Mouse (Mus musculus): Measurements from ENCODE around the gene D230025D16Rik. TPM values are rescaled to one million over a fixed set of nuclear protein-coding genes. Genes with fewer than 3 reads are reported as not detected.

D230025D16Rik gene
- polyA plus RNA-seq (2017; shearing (Covaris generic)) = 24.4 TPM

GRCm38 (mm10) chr8:105224413-105225271 is at the start of gene D230025D16Rik:
Gene D230025D16Rik (plus strand): TSS chr8:105225145.

GRCm38 (mm10) chr8:105254966-105255350 is 30.0 kb downstream of the D230025D16Rik start, which contains the start of gene B3gnt9:
Gene B3gnt9 (minus strand): TSS chr8:105255153.

GRCm38 (mm10) chr8:105264024-105264982 is 39.4 kb downstream of the D230025D16Rik start, which contains the start of the genes Tradd and Fbxl8:
Gene Tradd (minus strand): TSS chr8:105264609.
Gene Fbxl8 (plus strand): TSS chr8:105264648.

GRCm38 (mm10) chr8:105269461-105269947 is 44.6 kb downstream of the D230025D16Rik start, which contains the start of gene Hsf4:
Gene Hsf4 (plus strand): TSS chr8:105269801.

DNA sequence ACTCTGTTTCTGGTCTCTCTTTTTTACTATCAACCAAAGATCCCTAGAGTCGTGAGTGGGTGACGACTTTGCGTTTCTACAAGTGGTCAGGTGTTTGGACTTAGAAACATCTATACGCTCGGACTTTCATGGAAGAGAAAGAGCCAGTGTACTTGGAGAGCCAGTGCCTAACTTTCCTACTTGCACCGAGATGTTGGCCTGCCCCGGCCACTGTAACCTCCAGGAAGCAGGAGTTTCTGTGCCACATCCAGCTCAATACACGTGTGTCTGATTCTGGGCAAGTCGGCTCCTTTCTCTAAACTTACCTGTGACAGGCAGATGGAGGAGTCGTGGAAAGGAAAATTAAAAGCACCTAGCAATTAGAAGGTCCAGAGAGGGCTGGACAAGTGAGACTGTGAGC is 50.9 kb downstream of the D230025D16Rik start, which contains the start of gene Nol3:
Nol3 (plus strand) TSS at position 301 of the 400 bp plus-strand sequence.

GRCm38 (mm10) chr8:105289805-105290460 is 65.0 kb downstream of the D230025D16Rik start, which contains the start of gene 4931428F04Rik:
Gene 4931428F04Rik (minus strand): TSS chr8:105289864.

DNA sequence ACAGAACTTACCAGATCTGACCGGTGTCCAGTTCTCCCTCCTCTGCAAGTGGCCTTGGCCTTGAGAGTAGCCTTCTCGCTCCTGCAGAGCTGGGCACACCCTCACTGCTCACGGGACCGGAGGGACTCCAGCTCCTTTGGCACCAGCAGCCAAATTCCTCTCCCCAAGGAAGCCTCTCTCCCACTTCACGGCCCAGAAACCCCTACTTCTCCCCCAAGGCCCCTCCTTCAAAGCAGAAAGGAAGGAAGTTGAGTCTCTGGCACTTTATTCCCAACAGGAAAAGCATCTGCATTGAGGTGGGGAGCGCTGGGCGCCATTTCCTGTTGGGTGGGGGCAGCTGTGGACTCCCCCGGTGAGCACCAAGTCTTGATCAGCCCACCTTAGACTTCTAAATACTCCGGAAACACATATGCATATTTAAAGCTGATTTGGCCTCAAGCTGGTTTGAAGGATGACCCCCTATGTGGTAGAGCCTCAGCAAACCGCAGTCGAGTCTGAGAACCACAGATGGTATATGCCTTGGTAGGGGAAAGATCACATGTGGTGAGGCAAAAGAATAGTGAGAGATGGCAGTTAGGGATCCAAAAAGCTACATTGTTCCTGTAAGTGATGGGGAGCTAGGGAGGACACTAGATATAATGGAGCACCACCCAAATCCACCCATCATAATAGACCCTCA is 71.1 kb downstream of the D230025D16Rik start, which contains the start of gene Exoc3l:
Exoc3l (minus strand) TSS at position 207 of the 679 bp plus-strand sequence.

DNA sequence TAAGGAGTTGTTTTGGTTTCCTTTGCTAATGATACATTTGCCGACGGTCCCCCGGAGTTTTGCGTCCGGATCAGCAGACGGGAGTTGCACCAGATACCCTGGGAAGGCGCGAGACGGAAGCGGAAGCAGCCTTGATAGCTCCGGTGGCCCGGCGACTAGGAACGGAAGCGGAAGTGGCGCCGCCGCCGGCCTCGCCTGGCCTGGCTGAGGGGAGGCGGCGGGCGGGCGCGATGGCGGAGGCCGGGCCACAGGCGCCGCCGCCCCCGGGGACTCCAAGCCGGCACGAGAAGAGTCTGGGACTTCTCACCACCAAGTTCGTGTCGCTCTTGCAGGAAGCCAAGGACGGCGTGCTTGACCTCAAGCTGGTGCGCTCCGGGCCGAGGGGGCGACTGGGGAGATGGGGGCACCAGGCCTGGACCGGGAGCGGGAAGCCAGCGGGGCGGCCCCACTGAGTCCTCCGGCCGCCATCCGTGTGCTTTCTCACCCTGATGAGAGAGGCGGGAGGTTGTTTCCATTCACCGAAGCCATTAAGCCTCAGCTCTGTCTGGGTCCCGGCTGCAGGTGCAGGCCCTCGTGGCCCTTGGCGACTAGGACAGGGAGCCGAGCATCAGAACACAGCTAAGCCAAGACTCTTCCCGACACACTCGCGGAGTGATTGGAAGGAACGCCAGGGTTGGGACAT is 72.7 kb downstream of the D230025D16Rik start, which contains the start of gene E2f4:
E2f4 (plus strand) TSS at position 153 of the 682 bp plus-strand sequence.

Other genes starting within 250 kb of the D230025D16Rik start
- not detected for gene Ces2h, start 224.3 kb upstream of the D230025D16Rik start, polyA plus RNA-seq (2017; shearing (Covaris generic))
- not detected for gene Ces3a, start 176.5 kb upstream of the D230025D16Rik start, polyA plus RNA-seq (2017; shearing (Covaris generic))
- gene Ces3b, start 141.4 kb upstream of the D230025D16Rik start, polyA plus RNA-seq (2017; shearing (Covaris generic)) = not detected
- gene Ces4a, start 93.3 kb upstream of the D230025D16Rik start, polyA plus RNA-seq (2017; shearing (Covaris generic)) = not detected
- gene Cbfb, start 54.5 kb upstream of the D230025D16Rik start, polyA plus RNA-seq (2017; shearing (Covaris generic)) = 22.2 TPM
- 0.68 TPM for gene B3gnt9, start 30.0 kb downstream of the D230025D16Rik start, polyA plus RNA-seq (2017; shearing (Covaris generic))
- gene Tradd, start 39.5 kb downstream of the D230025D16Rik start, polyA plus RNA-seq (2017; shearing (Covaris generic)) = 27.8 TPM
- 15.2 TPM for gene Fbxl8, start 39.5 kb downstream of the D230025D16Rik start, polyA plus RNA-seq (2017; shearing (Covaris generic))
- gene Hsf4, start 44.7 kb downstream of the D230025D16Rik start, polyA plus RNA-seq (2017; shearing (Covaris generic)) = 0.62 TPM
- gene Nol3, start 51.0 kb downstream of the D230025D16Rik start, polyA plus RNA-seq (2017; shearing (Covaris generic)) = not detected
- gene 4931428F04Rik, start 64.7 kb downstream of the D230025D16Rik start, polyA plus RNA-seq (2017; shearing (Covaris generic)) = 2.4 TPM
- 0.76 TPM for gene Exoc3l, start 71.0 kb downstream of the D230025D16Rik start, polyA plus RNA-seq (2017; shearing (Covaris generic))
- gene E2f4, start 72.5 kb downstream of the D230025D16Rik start, polyA plus RNA-seq (2017; shearing (Covaris generic)) = 54.4 TPM
- gene Elmo3, start 80.5 kb downstream of the D230025D16Rik start, polyA plus RNA-seq (2017; shearing (Covaris generic)) = 10.5 TPM
- 5.8 TPM for gene Lrrc29, start 101.1 kb downstream of the D230025D16Rik start, polyA plus RNA-seq (2017; shearing (Covaris generic))
- gene Tmem208, start 101.2 kb downstream of the D230025D16Rik start, polyA plus RNA-seq (2017; shearing (Covaris generic)) = 158 TPM
- gene Fhod1, start 122.8 kb downstream of the D230025D16Rik start, polyA plus RNA-seq (2017; shearing (Covaris generic)) = 1.5 TPM
- 0.45 TPM for gene Slc9a5, start 123.7 kb downstream of the D230025D16Rik start, polyA plus RNA-seq (2017; shearing (Covaris generic))
- 0.17 TPM for gene Plekhg4, start 148.1 kb downstream of the D230025D16Rik start, polyA plus RNA-seq (2017; shearing (Covaris generic))
- gene Kctd19, start 188.4 kb downstream of the D230025D16Rik start, polyA plus RNA-seq (2017; shearing (Covaris generic)) = not detected
- gene Lrrc36, start 188.4 kb downstream of the D230025D16Rik start, polyA plus RNA-seq (2017; shearing (Covaris generic)) = not detected
- not detected for gene Tppp3, start 246.4 kb downstream of the D230025D16Rik start, polyA plus RNA-seq (2017; shearing (Covaris generic))